Mouse (Mus musculus): ENCODE results near the gene Midn.
"Not testable (repeated sequence)": the region's sequence is repeated elsewhere in the genome, so short reads cannot be mapped to it uniquely, and the experiment has no call there.

DNA sequence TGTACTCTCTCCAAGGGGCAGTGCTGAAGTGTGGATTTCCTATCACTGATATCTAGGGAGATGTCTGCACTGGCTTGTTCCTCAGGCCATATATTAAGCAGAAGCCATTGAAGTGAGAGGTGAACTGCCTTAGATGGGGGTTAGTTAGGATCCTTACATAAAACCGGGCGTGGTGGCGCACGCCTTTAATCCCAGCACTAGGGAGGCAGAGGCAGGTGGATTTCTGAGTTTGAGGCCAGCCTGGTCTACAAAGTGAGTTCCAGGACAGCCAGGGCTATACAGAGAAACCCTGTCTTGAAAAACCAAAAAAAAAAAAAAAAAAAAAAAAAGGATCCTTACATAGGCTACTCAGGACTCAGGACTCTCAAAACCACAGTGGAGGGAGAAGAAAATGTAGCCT is 18.1 kb downstream of the Midn start:
- TF ChIP-seq CTCF (IDR thresholded peaks at IDR 0.05; ENCODE audit: low read depth, low read length); POLR2A (IDR thresholded peaks at IDR 0.05; ENCODE audit: insufficient read depth, low read length); EP300 (IDR thresholded peaks at IDR 0.05; ENCODE audit: insufficient read depth, low read depth, low read length): not testable (repeated sequence)
